Mouse (Mus musculus): ENCODE results near the gene Evl. TPM values are rescaled to one million over a fixed set of nuclear protein-coding genes. Genes with fewer than 3 reads are reported as not detected.
A peak's percentile ranks its signal among the peaks of the same experiment; 100 is the strongest.
"Not testable (repeated sequence)": the region's sequence is repeated elsewhere in the genome, so short reads cannot be mapped to it uniquely, and the experiment has no call there.

Evl gene
- polyA plus RNA-seq (2016; fragmentation: Nextera tagmentation; extraction: Ambion mirVana), result 72.6 and 74.4 TPM in 2 replicates

- peak; percentile 76 for ATAC-seq (ENCODE audit: insufficient number of reproducible peaks, insufficient read depth, low FRiP score, low TSS enrichment, low read depth)
- Histone ChIP-seq H3K4me2 (peak within 1 kb of the TSS; percentile 72), H3K9me3 (no peaks in the 10 kb centered on the region), H3K36me3 (no peaks in the 10 kb centered on the region), H3K4me1 (replicated peaks) (peaks cover 45% of the 10 kb centered on the region), H3K27ac (peak within 1 kb of the TSS; percentile 89), H3K27me3 (peaks cover 3% of the 10 kb centered on the region; the same call in 1 of the 2 replicates), H3K9ac (replicated peaks) (peak within 1 kb of the TSS; percentile 97), H3K4me3 (replicated peaks) (peak within 1 kb of the TSS; percentile 99)
- 1% methylated on average over 50 of the region's 50 CpGs for WGBS
These were observed at the start of gene Evl for GRCm38 (mm10) chr12:108554120-108554841. Gene Evl, plus strand, starts transcription at chr12:108554720.

DNA sequence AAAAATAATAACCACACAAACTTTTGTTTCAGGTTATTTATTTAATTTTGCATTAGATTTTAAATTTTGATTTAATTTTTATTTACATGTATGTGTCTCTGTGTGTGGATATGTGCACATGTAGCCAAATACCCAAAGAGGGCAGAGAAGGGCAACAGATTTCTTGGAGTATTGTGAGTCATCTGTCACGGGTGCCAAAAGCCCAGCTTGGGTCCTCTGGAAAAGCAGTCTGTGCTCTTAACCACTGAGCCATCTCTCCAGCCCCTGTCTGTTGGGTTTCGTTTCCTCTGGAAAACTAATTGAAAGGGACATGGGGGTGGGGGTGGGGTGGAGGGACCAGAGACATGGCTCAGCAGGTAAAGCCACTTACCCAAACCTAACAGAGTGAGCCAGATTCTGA is 48.7 kb upstream of the Evl start:
- H3K4me3 ChIP-seq (replicated peaks), result no peak overlapping the region
- no peak overlapping the region for H3K4me2 ChIP-seq
- 67% methylated on average over 2 of the region's 2 CpGs for WGBS
- no peaks in the 10 kb centered on the region for H3K27me3 ChIP-seq
- no peak overlapping the region for H3K27ac ChIP-seq
- ATAC-seq (ENCODE audit: insufficient number of reproducible peaks, insufficient read depth, low FRiP score, low TSS enrichment, low read depth), result no peak
- no peaks in the 10 kb centered on the region for H3K36me3 ChIP-seq
- no peaks in the 10 kb centered on the region for H3K4me1 ChIP-seq (replicated peaks)
- H3K9ac ChIP-seq (replicated peaks), result no peak overlapping the region
- no peaks in the 10 kb centered on the region for H3K9me3 ChIP-seq

DNA sequence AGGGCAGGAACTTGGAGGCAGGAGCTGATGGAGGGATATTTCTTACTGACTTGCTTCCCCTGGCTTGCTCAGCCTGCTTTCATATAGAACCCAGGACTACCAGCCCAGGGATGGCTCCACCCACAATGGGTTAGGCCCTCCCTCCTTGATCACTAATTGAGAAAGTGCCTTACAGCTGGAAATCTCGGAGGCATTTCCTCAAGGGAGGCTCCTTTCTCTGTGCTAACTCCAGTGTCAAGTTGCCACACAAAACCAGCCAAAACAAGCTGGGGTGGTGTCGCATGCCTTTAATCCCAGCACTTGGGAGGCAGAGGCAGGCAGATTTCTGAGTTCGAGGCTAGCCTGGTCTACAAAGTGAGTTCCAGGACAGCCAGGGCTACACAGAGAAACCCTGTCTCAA is 47.5 kb upstream of the Evl start:
- not testable (repeated sequence) for ATAC-seq (ENCODE audit: insufficient number of reproducible peaks, insufficient read depth, low FRiP score, low TSS enrichment, low read depth); H3K9ac ChIP-seq (replicated peaks); H3K4me2 ChIP-seq; H3K4me3 ChIP-seq (replicated peaks); H3K4me1 ChIP-seq (replicated peaks); H3K27ac ChIP-seq; H3K27me3 ChIP-seq; H3K36me3 ChIP-seq; H3K9me3 ChIP-seq
- WGBS, result 81% methylated on average over 3 of the region's 3 CpGs

DNA sequence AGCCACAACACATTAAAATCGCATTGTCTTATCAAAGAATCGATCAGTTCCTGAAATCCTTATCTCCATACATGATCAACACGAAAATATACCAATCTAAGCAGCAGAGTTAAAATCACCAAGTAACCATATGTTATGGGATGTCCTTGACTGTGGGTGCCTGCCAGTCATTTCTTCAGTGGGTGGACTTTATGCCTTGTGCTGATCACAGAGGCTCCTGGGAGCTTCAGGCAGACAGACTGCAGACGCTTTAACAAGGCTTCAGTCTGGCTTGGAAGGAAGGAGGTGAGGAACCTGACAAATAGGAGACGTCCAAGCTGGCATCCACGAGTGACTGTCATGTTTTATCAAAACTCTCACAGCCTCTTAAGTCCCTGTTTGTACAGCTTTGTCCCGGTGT is 43.9 kb upstream of the Evl start:
- no peak overlapping the region for H3K27ac ChIP-seq

GRCm38 (mm10) chr12:108511009-108511408 is 43.5 kb upstream of the Evl start:
- H3K9me3 ChIP-seq, result no peaks in the 10 kb centered on the region
- peaks cover 13% of the 10 kb centered on the region; the same call in 1 of the 2 replicates for H3K36me3 ChIP-seq
- no peak overlapping the region for H3K4me3 ChIP-seq (replicated peaks)
- no peak overlapping the region for H3K9ac ChIP-seq (replicated peaks)
- WGBS, result 11% methylated on average over 3 of the region's 3 CpGs
- no peak overlapping the region for H3K4me2 ChIP-seq
- ATAC-seq (ENCODE audit: insufficient number of reproducible peaks, insufficient read depth, low FRiP score, low TSS enrichment, low read depth), result no peak
- H3K27ac ChIP-seq, result no peak overlapping the region
- no peaks in the 10 kb centered on the region for H3K4me1 ChIP-seq (replicated peaks)
- H3K27me3 ChIP-seq, result no peaks in the 10 kb centered on the region

More for the DNA sequence above, 43.9 kb upstream of the Evl start:
- ATAC-seq (ENCODE audit: insufficient number of reproducible peaks, insufficient read depth, low FRiP score, low TSS enrichment, low read depth), result no peak
- Histone ChIP-seq H3K36me3 (peaks cover 13% of the 10 kb centered on the region; the same call in 1 of the 2 replicates), H3K9ac (replicated peaks) (no peak overlapping the region), H3K27me3 (no peaks in the 10 kb centered on the region), H3K4me1 (replicated peaks) (no peaks in the 10 kb centered on the region), H3K4me2 (no peak overlapping the region), H3K9me3 (no peaks in the 10 kb centered on the region), H3K4me3 (replicated peaks) (no peak overlapping the region)
- WGBS, result 72% methylated on average over 7 of the region's 7 CpGs

GRCm38 (mm10) chr12:108515464-108515863 is 39.1 kb upstream of the Evl start:
- Histone ChIP-seq H3K4me3 (replicated peaks) (no peak overlapping the region), H3K36me3 (peaks cover 29% of the 10 kb centered on the region)
- WGBS, result 93% methylated on average over 12 of the region's 12 CpGs

DNA sequence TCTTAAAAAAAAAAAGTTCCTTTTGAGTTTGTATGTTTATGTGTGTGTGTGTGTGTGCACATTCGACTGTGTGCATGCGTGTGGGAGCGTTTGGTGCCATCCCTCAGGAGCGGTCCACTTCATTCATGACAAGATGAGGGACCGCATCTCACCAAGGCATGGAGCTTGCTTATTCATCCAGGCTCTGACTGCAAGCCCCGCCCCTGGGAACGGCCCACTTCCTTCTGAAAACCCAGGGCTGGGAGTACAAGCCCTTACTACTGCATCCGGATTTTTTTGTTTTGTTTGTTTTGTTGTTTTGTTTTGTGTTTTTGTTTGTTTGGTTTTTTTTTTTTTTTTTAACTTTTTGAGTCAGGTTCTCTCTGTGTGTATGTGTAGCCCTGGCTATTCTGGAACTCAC is 35.1 kb upstream of the Evl start:
- Histone ChIP-seq H3K4me3 (replicated peaks) (no peak overlapping the region), H3K36me3 (peaks cover 52% of the 10 kb centered on the region), H3K9me3 (no peaks in the 10 kb centered on the region), H3K9ac (replicated peaks) (no peak overlapping the region), H3K4me1 (replicated peaks) (no peaks in the 10 kb centered on the region), H3K27ac (no peak overlapping the region), H3K27me3 (no peaks in the 10 kb centered on the region), H3K4me2 (no peak overlapping the region)
- 66% methylated on average over 8 of the region's 8 CpGs for WGBS
- no peak for ATAC-seq (ENCODE audit: insufficient number of reproducible peaks, insufficient read depth, low FRiP score, low TSS enrichment, low read depth)

More at GRCm38 (mm10) chr12:108515464-108515863, 39.1 kb upstream of the Evl start:
- Histone ChIP-seq H3K27me3 (no peaks in the 10 kb centered on the region), H3K9me3 (no peaks in the 10 kb centered on the region), H3K4me2 (no peak overlapping the region), H3K9ac (replicated peaks) (no peak overlapping the region), H3K4me1 (replicated peaks) (no peaks in the 10 kb centered on the region), H3K27ac (no peak overlapping the region)
- ATAC-seq (ENCODE audit: insufficient number of reproducible peaks, insufficient read depth, low FRiP score, low TSS enrichment, low read depth), result no peak

GRCm38 (mm10) chr12:108529214-108529613 is 25.3 kb upstream of the Evl start:
- Histone ChIP-seq H3K4me3 (replicated peaks) (no peak overlapping the region), H3K27ac (no peak overlapping the region), H3K27me3 (no peaks in the 10 kb centered on the region), H3K9me3 (no peaks in the 10 kb centered on the region), H3K36me3 (peaks cover 28% of the 10 kb centered on the region), H3K4me1 (replicated peaks) (no peaks in the 10 kb centered on the region), H3K4me2 (no peak overlapping the region), H3K9ac (replicated peaks) (no peak overlapping the region)
- no peak for ATAC-seq (ENCODE audit: insufficient number of reproducible peaks, insufficient read depth, low FRiP score, low TSS enrichment, low read depth)
- 45% methylated on average over 8 of the region's 8 CpGs for WGBS

GRCm38 (mm10) chr12:108534484-108534883 is 20.0 kb upstream of the Evl start:
- Histone ChIP-seq H3K9me3 (no peaks in the 10 kb centered on the region), H3K27me3 (no peaks in the 10 kb centered on the region), H3K4me1 (replicated peaks) (no peaks in the 10 kb centered on the region), H3K36me3 (peaks cover 55% of the 10 kb centered on the region), H3K4me2 (no peak overlapping the region), H3K9ac (replicated peaks) (no peak overlapping the region), H3K4me3 (replicated peaks) (no peak overlapping the region), H3K27ac (no peak overlapping the region)
- 90% methylated on average over 11 of the region's 11 CpGs for WGBS
- ATAC-seq (ENCODE audit: insufficient number of reproducible peaks, insufficient read depth, low FRiP score, low TSS enrichment, low read depth), result no peak

DNA sequence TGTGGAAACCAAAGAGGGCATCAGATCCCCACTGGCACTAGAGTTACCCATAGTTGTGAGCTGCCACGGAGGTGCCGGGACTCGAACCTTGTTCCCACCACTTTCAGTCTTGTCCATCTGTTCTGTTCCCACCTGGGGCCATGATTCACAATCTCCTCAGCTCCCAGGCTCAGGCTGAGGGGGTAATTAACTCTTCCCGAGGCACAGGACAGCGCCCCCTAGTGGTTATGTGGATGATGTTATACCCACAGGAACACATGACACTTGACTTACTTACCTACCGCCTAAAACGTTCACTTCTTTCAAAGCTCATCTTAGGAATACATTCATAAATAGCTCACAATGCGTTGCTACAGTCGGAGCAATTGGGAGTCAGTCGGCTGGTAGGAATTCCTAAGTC is 18.1 kb upstream of the Evl start:
- Histone ChIP-seq H3K36me3 (peaks cover 40% of the 10 kb centered on the region), H3K4me2 (no peak overlapping the region), H3K9ac (replicated peaks) (no peak overlapping the region), H3K27ac (no peak overlapping the region), H3K4me3 (replicated peaks) (no peak overlapping the region), H3K9me3 (no peaks in the 10 kb centered on the region), H3K27me3 (no peaks in the 10 kb centered on the region), H3K4me1 (replicated peaks) (no peaks in the 10 kb centered on the region)
- 66% methylated on average over 10 of the region's 10 CpGs for WGBS
- no peak for ATAC-seq (ENCODE audit: insufficient number of reproducible peaks, insufficient read depth, low FRiP score, low TSS enrichment, low read depth)

GRCm38 (mm10) chr12:108541088-108541487 is 13.4 kb upstream of the Evl start:
- Histone ChIP-seq H3K27me3 (no peaks in the 10 kb centered on the region), H3K9ac (replicated peaks) (no peak overlapping the region), H3K4me1 (replicated peaks) (no peaks in the 10 kb centered on the region; the same call in 1 of the 2 replicates), H3K4me3 (replicated peaks) (no peak overlapping the region), H3K9me3 (no peaks in the 10 kb centered on the region), H3K4me2 (no peak overlapping the region), H3K27ac (no peak overlapping the region), H3K36me3 (peaks cover 28% of the 10 kb centered on the region)
- WGBS, result 26% methylated on average over 6 of the region's 6 CpGs
- ATAC-seq (ENCODE audit: insufficient number of reproducible peaks, insufficient read depth, low FRiP score, low TSS enrichment, low read depth), result no peak
